Mouse (Mus musculus): Measurements from ENCODE around the gene Catsper4. TPM values are rescaled to one million over a fixed set of nuclear protein-coding genes. Genes with fewer than 3 reads are reported as not detected.
"Not testable (repeated sequence)": the region's sequence is repeated elsewhere in the genome, so short reads cannot be mapped to it uniquely, and the experiment has no call there.

Catsper4 gene
- total RNA-seq (2015; ENCODE audit: low replicate concordance) = not detected in 2 replicates
- total RNA-seq (2017; ENCODE audit: low replicate concordance) = not detected in 2 replicates

GRCm38 (mm10) chr4:134227194-134227593 is at the start of gene Catsper4:
TSS of gene Catsper4 (minus strand) at chr4:134227383.
- no peak for ATAC-seq (replicated peaks; ENCODE audit: low FRiP score, poor library complexity, severe bottlenecking)

DNA sequence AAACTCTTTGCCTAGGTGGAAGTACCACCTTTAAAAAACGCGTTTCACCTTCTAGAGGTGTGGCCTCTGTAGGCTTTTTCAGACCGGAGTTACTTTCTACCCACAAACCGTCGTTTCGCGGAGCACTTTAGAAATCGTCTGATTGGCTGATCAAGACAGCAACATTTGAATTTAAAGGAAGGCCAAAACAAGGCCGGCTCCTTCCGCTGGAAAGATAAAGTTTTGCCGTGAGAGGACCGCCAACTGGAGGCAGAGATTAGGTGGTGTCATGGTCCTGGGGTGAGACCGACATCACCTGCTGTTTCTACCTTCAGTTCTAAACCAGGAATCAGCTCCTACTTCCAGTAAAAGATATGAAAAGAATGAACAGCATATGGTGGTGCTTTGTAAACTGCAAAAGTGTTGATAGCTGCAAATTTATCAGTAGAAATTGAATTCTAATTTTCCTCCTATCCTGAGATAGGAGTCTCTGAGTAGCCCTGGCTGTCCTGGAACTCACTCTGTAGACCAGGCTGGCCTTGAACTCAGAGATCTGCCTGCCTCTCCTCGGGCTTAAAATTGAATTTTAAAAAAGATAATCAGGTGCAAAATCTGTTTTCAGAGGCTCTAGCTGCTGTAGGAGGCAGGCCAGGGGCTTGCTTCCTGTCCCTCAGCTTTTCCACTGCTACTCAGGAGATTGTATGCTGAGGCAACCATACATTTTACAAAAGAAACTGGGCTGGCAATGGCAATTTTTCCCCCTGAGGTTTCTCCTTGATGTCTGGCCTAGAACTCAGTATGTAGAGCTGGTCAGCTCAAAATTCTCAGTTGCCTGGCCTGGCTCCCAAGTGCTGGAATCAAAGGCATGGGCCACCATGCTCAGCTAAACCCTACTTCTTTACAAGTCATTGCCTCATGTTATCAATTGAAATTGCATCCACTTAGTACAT is 46.5 kb upstream of the Catsper4 start:
- peak; percentile 95 for ATAC-seq (replicated peaks; ENCODE audit: low FRiP score, poor library complexity, severe bottlenecking)

DNA sequence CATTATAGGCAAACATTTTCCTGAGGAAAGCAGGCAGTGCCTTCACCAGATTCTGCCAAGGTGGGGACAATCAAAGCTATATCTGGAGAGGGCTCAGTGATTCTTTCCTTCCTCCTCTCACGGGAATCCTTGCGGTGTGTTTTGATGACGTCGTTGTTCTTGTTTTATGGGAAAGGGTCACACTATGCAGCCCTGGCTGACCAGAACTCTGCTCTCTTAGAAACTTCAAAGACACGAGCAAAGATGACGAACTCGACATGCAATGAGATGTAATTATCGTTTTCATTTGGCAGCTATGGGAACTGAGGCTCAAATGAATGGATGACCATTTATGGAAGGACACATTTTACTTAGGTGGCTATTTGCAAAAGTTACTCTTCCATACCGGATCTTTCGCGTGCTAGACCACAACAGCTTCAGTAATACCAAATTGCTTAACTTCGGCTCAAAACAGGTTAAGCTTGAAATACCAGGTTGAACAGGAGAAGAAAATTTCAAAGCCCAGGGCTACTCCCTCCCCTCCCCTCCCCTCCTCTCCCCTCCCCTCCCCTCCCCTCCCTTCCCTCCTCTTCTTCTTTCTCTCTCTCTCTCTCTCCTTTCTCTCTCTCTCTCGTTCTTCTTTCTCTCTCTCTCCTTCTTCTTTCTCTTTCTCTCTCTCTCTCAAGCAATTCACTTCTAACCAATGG is 45.7 kb upstream of the Catsper4 start:
- ATAC-seq (replicated peaks; ENCODE audit: low FRiP score, poor library complexity, severe bottlenecking) = no peak

GRCm38 (mm10) chr4:134271979-134272378 is 44.8 kb upstream of the Catsper4 start:
- ATAC-seq (replicated peaks; ENCODE audit: low FRiP score, poor library complexity, severe bottlenecking) = no peak

GRCm38 (mm10) chr4:134269622-134270021 is 42.4 kb upstream of the Catsper4 start:
- ATAC-seq (replicated peaks; ENCODE audit: low FRiP score, poor library complexity, severe bottlenecking) = not testable (repeated sequence)

GRCm38 (mm10) chr4:134268102-134268655 is 41.0 kb upstream of the Catsper4 start:
- ATAC-seq (replicated peaks; ENCODE audit: low FRiP score, poor library complexity, severe bottlenecking) = no peak

DNA sequence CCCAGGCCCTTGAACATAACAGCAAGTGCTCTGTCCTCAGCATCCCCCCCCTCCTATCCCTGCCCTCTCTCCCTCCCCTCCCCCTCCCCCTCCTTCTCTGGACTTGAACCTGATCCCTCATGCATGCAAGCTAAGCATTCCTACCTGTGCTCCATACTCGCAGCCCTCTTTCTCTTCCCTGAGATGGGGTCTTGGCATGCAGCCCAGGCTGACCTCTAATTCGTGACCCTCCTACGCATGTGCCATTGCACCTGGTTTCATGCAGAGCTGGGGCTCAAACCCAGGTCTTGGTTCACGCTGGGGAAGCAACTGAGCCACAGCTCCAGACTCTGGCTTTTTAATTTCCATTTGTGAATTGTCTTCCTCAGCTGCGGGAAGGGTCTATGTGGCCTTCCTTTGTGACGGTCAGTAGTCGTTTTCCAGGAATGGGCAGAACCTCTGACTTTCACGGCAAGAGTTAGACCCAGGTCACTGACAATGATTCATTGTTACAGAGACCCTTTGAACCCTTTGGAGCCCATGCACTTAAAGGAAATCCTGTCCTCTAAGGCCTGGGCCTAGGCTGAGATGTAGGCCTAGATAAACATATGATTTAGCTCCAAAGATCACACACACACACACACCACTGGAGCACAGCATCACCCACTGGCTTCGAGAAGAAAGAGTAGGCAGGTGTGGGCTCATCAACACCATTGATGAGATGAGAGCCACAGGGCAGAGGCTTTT is 38.8 kb upstream of the Catsper4 start:
- no peak for ATAC-seq (replicated peaks; ENCODE audit: low FRiP score, poor library complexity, severe bottlenecking)

- ATAC-seq (replicated peaks; ENCODE audit: low FRiP score, poor library complexity, severe bottlenecking) = peak; percentile 72
These were observed 36.0 kb upstream of the Catsper4 start for GRCm38 (mm10) chr4:134263191-134263590.

GRCm38 (mm10) chr4:134258354-134258753 is 31.2 kb upstream of the Catsper4 start:
- ATAC-seq (replicated peaks; ENCODE audit: low FRiP score, poor library complexity, severe bottlenecking) = no peak

DNA sequence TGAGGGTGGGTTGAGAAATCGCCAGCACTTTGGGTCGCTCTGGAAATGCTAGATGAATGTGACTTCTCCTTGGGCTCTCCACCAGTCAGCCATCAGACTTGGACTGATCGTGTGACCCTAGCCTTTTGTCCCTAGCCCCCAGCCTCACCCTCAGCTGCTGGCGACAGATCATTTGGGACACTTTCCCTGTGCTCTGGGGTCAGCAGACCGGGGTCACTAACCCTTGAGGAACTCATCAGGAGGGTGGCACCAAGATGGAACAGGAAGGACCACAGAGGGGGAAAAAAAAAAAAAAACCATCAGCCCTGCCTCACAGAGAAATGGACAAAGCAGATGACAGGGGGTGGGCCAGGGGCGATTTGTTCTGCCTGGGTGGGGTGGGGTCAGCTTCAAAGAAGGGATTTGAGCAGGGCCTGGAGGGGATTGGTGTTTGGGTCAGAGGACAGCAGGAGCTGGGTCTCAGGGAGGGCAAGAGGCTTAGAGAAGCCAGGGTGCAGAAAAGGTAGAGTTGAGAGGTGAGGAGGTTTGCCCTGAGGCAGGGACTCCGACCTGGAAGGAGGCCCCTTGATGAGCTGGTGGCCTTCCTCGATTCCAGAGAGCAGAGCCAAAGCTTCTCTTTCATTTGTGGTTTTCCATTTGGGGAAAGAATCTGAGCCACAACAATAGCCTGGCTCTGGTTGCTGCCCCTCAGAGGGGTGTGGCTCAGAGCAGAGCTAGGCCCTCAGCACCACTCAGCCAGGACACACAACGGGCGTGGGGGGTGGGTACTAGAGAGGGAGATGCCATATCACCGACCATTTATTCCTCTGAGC is 30.2 kb upstream of the Catsper4 start:
- no peak for ATAC-seq (replicated peaks; ENCODE audit: low FRiP score, poor library complexity, severe bottlenecking)

GRCm38 (mm10) chr4:134256407-134257197 is 29.4 kb upstream of the Catsper4 start:
- ATAC-seq (replicated peaks; ENCODE audit: low FRiP score, poor library complexity, severe bottlenecking) = no peak

GRCm38 (mm10) chr4:134255854-134256253 is 28.7 kb upstream of the Catsper4 start:
- ATAC-seq (replicated peaks; ENCODE audit: low FRiP score, poor library complexity, severe bottlenecking) = no peak

DNA sequence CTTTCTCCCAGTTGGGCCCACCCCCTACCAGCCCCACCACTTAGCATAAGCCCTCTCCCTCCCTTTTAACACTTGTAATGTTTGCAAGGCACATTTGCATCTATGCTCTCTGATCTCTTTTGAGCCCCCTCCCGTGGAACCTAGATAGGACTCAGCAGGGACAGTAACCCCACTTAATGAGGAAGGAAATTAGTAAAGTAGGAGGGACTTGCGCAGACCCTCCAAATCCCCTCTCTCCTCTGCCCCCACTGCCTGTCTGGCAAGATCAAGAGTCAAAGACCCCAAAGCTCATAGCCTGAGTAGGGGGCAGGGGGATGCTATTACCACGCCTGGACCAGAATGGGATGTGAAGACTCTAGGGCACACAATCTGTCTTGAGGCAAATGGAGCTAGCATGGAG is 27.7 kb upstream of the Catsper4 start:
- no peak for ATAC-seq (replicated peaks; ENCODE audit: low FRiP score, poor library complexity, severe bottlenecking)

- no peak for ATAC-seq (replicated peaks; ENCODE audit: low FRiP score, poor library complexity, severe bottlenecking)
These were observed 26.6 kb upstream of the Catsper4 start, which contains the start of gene Grrp1 for GRCm38 (mm10) chr4:134253722-134254324. TSS of gene Grrp1 (minus strand) at chr4:134254106.

- no peak for ATAC-seq (replicated peaks; ENCODE audit: low FRiP score, poor library complexity, severe bottlenecking)
These were observed 25.9 kb upstream of the Catsper4 start for GRCm38 (mm10) chr4:134252911-134253721.

GRCm38 (mm10) chr4:134252131-134252910 is 25.1 kb upstream of the Catsper4 start:
- no peak for ATAC-seq (replicated peaks; ENCODE audit: low FRiP score, poor library complexity, severe bottlenecking)
